Mouse (Mus musculus): ENCODE results near the gene Tep1.
A peak's percentile ranks its signal among the peaks of the same experiment; 100 is the strongest.

Gene Tep1

DNA sequence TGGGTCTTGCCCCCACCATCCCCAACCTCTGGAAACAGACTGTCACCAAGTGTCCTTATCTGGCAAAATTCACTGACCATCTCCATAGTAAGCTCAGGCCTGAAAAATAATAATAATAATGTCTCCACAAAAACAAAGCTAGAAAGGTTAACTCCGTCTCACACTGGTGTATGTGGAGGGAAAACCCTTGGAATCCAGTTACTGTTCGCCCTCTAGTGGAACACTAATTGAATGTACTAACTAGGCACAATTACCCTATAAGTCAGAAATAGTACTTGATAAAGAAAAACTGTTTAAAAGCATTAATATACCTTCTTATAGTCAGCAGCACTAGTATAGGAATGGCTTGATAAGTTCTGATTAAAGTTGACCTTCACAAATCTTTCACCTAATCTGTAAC is 82.2 kb downstream of the Tep1 start:
- DNase-seq, result no peak

DNA sequence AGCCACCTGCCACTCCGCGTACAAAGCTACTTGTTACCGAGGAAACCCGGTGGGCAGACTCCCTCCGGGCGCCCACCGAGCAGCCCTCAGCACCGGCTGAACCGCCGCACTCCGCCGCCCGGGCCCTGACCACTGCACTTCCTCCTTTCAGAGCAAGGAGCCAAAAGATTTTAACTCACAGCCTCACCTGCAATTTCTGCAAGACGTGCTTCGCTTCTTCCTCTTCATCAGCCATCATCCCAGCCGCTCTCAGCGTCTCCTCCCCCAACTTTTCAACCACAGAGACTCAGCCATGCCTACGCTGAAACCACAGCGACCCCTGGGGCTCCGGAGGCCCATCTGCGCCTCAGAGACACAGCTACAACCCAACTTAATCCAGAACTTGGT is 85.1 kb downstream of the Tep1 start, which contains the start of gene Ttc5:
Gene Ttc5, minus strand, starts transcription at position 269 of the 387 bp plus-strand sequence.
- DNase-seq, result peak; percentile 92 to 95

DNA sequence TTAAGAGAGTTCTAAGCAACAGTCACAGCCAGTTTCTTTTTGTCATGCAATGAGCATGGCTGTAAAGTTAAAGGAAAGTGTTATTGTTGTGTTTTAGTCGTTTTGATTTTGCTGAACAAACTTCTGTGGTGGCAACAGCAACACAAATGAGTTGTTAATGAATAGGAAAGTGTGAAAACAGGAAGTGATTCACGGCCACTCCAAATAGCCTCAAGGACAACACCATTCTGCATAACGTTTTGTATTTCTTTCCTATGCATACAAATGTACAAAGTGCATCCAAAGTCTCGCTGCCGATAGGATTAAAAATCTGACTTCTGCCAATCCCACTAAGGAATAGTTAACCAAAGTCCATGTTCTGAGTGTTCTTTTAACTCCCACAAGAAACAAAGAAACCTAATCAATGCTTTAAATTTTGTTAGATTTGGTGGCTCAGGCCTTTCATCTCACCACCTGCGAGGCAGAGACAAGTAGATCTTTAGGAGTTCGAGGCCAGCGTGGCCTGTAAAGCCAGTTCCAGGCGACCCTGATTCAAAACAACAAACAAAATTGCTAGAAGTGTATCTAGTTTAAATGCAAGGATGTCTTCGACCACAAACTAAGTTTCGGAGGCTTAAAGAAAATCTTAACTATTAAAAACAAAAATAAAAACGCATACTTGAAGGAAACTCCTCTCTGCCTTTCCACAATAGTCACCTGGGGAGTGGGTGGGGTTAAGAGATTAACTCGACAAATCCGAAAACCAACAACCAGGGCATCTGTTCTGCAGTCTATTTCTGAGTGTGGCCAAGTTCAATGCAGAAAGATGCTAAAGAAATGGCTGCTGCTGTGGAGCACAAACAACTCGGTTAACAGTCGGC is 85.7 kb downstream of the Tep1 start:
- peak in 1 of 2 experiments; percentile 14 for DNase-seq

- DNase-seq, result no peak
Measured at GRCm38 (mm10) chr14:50782166-50782565, 88.2 kb downstream of the Tep1 start.

Measured in kidney, postnatal 25 days (tissue).